Mouse (Mus musculus) neural tube, embryonic 15.5 days (tissue): ENCODE results near the gene Rnaseh2a. TPM values are rescaled to one million over a fixed set of nuclear protein-coding genes. Genes with fewer than 3 reads are reported as not detected.

Experiments
- ATAC-seq: fragments of 200-750 bp; cut with Nextera tagmentation; 2 replicates; pipeline ENCODE4 v1.8.0; 2017; ENCODE audit warnings: mild to moderate bottlenecking, moderate TSS enrichment, moderate library complexity; ENCODE audit not compliant: low FRiP score
- H3K27ac ChIP-seq: fragments of 300-500 bp; sonication (generic); replicated peaks from 2 replicates; pipeline ENCODE4 v1.5.1; 2015; ENCODE audit warnings: mild to moderate bottlenecking, inconsistent platforms
- H3K27me3 ChIP-seq: fragments of 300-500 bp; sonication (generic); replicated peaks from 2 replicates; pipeline ENCODE4 v1.6.1; 2015; ENCODE audit warnings: inconsistent platforms
- H3K36me3 ChIP-seq: fragments of 300-500 bp; sonication (generic); 2 replicates; pipeline ENCODE4 v1.6.1; 2015; ENCODE audit warnings: inconsistent platforms
- H3K4me1 ChIP-seq: fragments of 300-500 bp; sonication (generic); 2 replicates; pipeline ENCODE4 v1.6.1; 2015; ENCODE audit warnings: inconsistent platforms
- H3K4me2 ChIP-seq: fragments of 300-500 bp; sonication (generic); 2 replicates; pipeline ENCODE4 v1.6.1; 2015; ENCODE audit warnings: inconsistent platforms, mild to moderate bottlenecking, moderate library complexity
- H3K4me3 ChIP-seq: fragments of 300-500 bp; sonication (generic); replicated peaks from 2 replicates; pipeline ENCODE4 v1.5.1; 2015; ENCODE audit warnings: mild to moderate bottlenecking, inconsistent platforms
- H3K9ac ChIP-seq: fragments of 300-500 bp; sonication (generic); replicated peaks from 2 replicates; pipeline ENCODE4 v1.6.1; 2015; ENCODE audit warnings: mild to moderate bottlenecking, inconsistent platforms
- H3K9me3 ChIP-seq: fragments of 300-500 bp; sonication (generic); replicated peaks from 2 replicates; pipeline ENCODE4 v1.6.1; 2016; ENCODE audit warnings: inconsistent platforms
- WGBS: fragments of 180-500 bp; shearing (Covaris S2); methylation state at CpG from one replicate; pipeline ENCODE4 v1.1.7; 2015; ENCODE audit warnings: mixed read lengths; 5-methylcytosine and 5-hydroxymethylcytosine counted together
- polyA plus RNA-seq: library from polyadenylated mRNA; unstranded; fragments of >200 nt; fragmentation: Nextera tagmentation; extraction: Ambion mirVana; gene quantifications from 2 replicates; pipeline ENCODE4 v1.2.1, GENCODE M21; 2015

Gene Rnaseh2a
- polyA plus RNA-seq, 1 experiment from 2014 or later: 55.0 TPM

GRCm38 (mm10) chr8:84973803-84974542, 4.4 kb upstream of the Rnaseh2a start:
- H3K9ac ChIP-seq: no peak overlapping the region
- 55% methylated on average over 4 of the region's 4 CpGs for WGBS
- H3K4me1 ChIP-seq: peaks cover 62% of the 10 kb centered on the region
- no peaks in the 10 kb centered on the region for H3K27me3 ChIP-seq
- peaks cover 39% of the 10 kb centered on the region for H3K36me3 ChIP-seq
- no peak overlapping the region for H3K27ac ChIP-seq
- H3K4me3 ChIP-seq: no peak overlapping the region
- no peak for ATAC-seq
- H3K9me3 ChIP-seq: no peaks in the 10 kb centered on the region
- no peak overlapping the region for H3K4me2 ChIP-seq

- H3K27me3 ChIP-seq: no peaks in the 10 kb centered on the region
- 96% methylated on average over 1 of the region's 1 CpGs for WGBS
- no peak overlapping the region for H3K4me3 ChIP-seq
- H3K27ac ChIP-seq: no peak overlapping the region
- H3K9ac ChIP-seq: no peak overlapping the region
- no peak for ATAC-seq
- H3K4me2 ChIP-seq: no peak overlapping the region
- H3K9me3 ChIP-seq: no peaks in the 10 kb centered on the region
- peaks cover 62% of the 10 kb centered on the region for H3K4me1 ChIP-seq
- H3K36me3 ChIP-seq: peaks cover 39% of the 10 kb centered on the region
These were observed 3.5 kb upstream of the Rnaseh2a start for GRCm38 (mm10) chr8:84973079-84973478.

GRCm38 (mm10) chr8:84970913-84971312, 1.3 kb upstream of the Rnaseh2a start:
- Histone ChIP-seq H3K4me2 (peak overlapping the region; percentile 71), H3K4me3 (peak overlapping the region; percentile 73), H3K9me3 (no peaks in the 10 kb centered on the region), H3K27me3 (no peaks in the 10 kb centered on the region), H3K27ac (no peak overlapping the region; the same call in 1 of the 2 replicates), H3K9ac (peak overlapping the region; percentile 87), H3K36me3 (peaks cover 39% of the 10 kb centered on the region), H3K4me1 (peaks cover 54% of the 10 kb centered on the region)
- WGBS: 69% methylated on average over 5 of the region's 5 CpGs
- ATAC-seq: no peak

- Histone ChIP-seq H3K27ac (peak overlapping the region; percentile 88), H3K9me3 (no peaks in the 10 kb centered on the region), H3K27me3 (no peaks in the 10 kb centered on the region), H3K9ac (peak overlapping the region; percentile 87), H3K4me1 (peaks cover 52% of the 10 kb centered on the region), H3K4me3 (peak overlapping the region; percentile 73), H3K4me2 (peak overlapping the region; percentile 71), H3K36me3 (peaks cover 38% of the 10 kb centered on the region)
- ATAC-seq: no peak
- WGBS: 8% methylated on average over 21 of the region's 21 CpGs
These were observed 696 bp upstream of the Rnaseh2a start for GRCm38 (mm10) chr8:84970135-84970790.

GRCm38 (mm10) chr8:84968650-84969049, 917 bp downstream of the Rnaseh2a start:
- peak overlapping the region; percentile 73 for H3K4me3 ChIP-seq
- H3K36me3 ChIP-seq: peaks cover 29% of the 10 kb centered on the region
- peak overlapping the region; percentile 88 for H3K27ac ChIP-seq
- H3K4me2 ChIP-seq: peak overlapping the region; percentile 71
- WGBS: 14% methylated on average over 2 of the region's 2 CpGs
- no peaks in the 10 kb centered on the region for H3K9me3 ChIP-seq
- H3K9ac ChIP-seq: peak overlapping the region; percentile 87
- peaks cover 50% of the 10 kb centered on the region for H3K4me1 ChIP-seq
- no peaks in the 10 kb centered on the region for H3K27me3 ChIP-seq
- no peak for ATAC-seq

GRCm38 (mm10) chr8:84967532-84968304, 1.8 kb downstream of the Rnaseh2a start:
- Histone ChIP-seq H3K4me2 (no peak overlapping the region), H3K27ac (no peak overlapping the region), H3K36me3 (peaks cover 20% of the 10 kb centered on the region), H3K9me3 (no peaks in the 10 kb centered on the region), H3K4me3 (no peak overlapping the region), H3K4me1 (peaks cover 50% of the 10 kb centered on the region), H3K9ac (no peak overlapping the region), H3K27me3 (no peaks in the 10 kb centered on the region)
- WGBS: 91% methylated on average over 13 of the region's 13 CpGs
- ATAC-seq: no peak

GRCm38 (mm10) chr8:84966603-84967002, 3.0 kb downstream of the Rnaseh2a start:
- 66% methylated on average over 3 of the region's 3 CpGs for WGBS
- H3K4me2 ChIP-seq: peak overlapping the region; percentile 96
- no peaks in the 10 kb centered on the region for H3K9me3 ChIP-seq
- 0 out of 2 replicates have a peak overlapping the region, but pooled peaks have one; percentile 69 for H3K4me3 ChIP-seq
- no peak overlapping the region for H3K9ac ChIP-seq
- peaks cover 49% of the 10 kb centered on the region for H3K4me1 ChIP-seq
- peaks cover 15% of the 10 kb centered on the region for H3K36me3 ChIP-seq
- H3K27me3 ChIP-seq: no peaks in the 10 kb centered on the region
- ATAC-seq: no peak
- H3K27ac ChIP-seq: peak overlapping the region; percentile 54

GRCm38 (mm10) chr8:84965731-84966291, 3.8 kb downstream of the Rnaseh2a start:
- H3K4me1 ChIP-seq: peaks cover 41% of the 10 kb centered on the region
- H3K36me3 ChIP-seq: peaks cover 14% of the 10 kb centered on the region; the same call in 1 of the 2 replicates
- peak overlapping the region; percentile 76 for H3K27ac ChIP-seq
- ATAC-seq: peak; percentile 81
- H3K9me3 ChIP-seq: no peaks in the 10 kb centered on the region
- under 1% methylated on average over 41 of the region's 41 CpGs for WGBS
- no peaks in the 10 kb centered on the region for H3K27me3 ChIP-seq
- peak overlapping the region; percentile 96 for H3K4me2 ChIP-seq
- H3K9ac ChIP-seq: peak overlapping the region; percentile 79
- H3K4me3 ChIP-seq: peak overlapping the region; percentile 69

GRCm38 (mm10) chr8:84963952-84964351, 5.6 kb downstream of the Rnaseh2a start:
- peaks cover 19% of the 10 kb centered on the region for H3K36me3 ChIP-seq
- no peak overlapping the region for H3K4me2 ChIP-seq
- H3K4me3 ChIP-seq: no peak overlapping the region
- H3K9me3 ChIP-seq: no peaks in the 10 kb centered on the region
- no peak overlapping the region for H3K9ac ChIP-seq
- WGBS: 87% methylated on average over 4 of the region's 4 CpGs
- peaks cover 34% of the 10 kb centered on the region for H3K4me1 ChIP-seq
- H3K27ac ChIP-seq: no peak overlapping the region
- no peaks in the 10 kb centered on the region for H3K27me3 ChIP-seq
- no peak for ATAC-seq

GRCm38 (mm10) chr8:84959811-84960210, 9.8 kb downstream of the Rnaseh2a start:
- WGBS: 95% methylated on average over 7 of the region's 7 CpGs
- Histone ChIP-seq H3K9ac (no peak overlapping the region), H3K4me1 (peaks cover 4% of the 10 kb centered on the region), H3K4me2 (no peak overlapping the region), H3K4me3 (no peak overlapping the region), H3K36me3 (peaks cover 28% of the 10 kb centered on the region), H3K27me3 (no peaks in the 10 kb centered on the region), H3K9me3 (no peaks in the 10 kb centered on the region), H3K27ac (no peak overlapping the region)
- ATAC-seq: no peak

- Histone ChIP-seq H3K9me3 (no peaks in the 10 kb centered on the region), H3K4me2 (no peak overlapping the region), H3K4me3 (no peak overlapping the region), H3K36me3 (peaks cover 25% of the 10 kb centered on the region), H3K27ac (no peak overlapping the region), H3K4me1 (no peaks in the 10 kb centered on the region), H3K27me3 (peaks cover 13% of the 10 kb centered on the region), H3K9ac (no peak overlapping the region)
- peak; percentile 51; the same call in 1 of the 2 replicates for ATAC-seq
- 48% methylated on average over 2 of the region's 2 CpGs for WGBS
These were observed 12.8 kb downstream of the Rnaseh2a start for GRCm38 (mm10) chr8:84956768-84957167.
